Mouse (Mus musculus) limb, embryonic 15.5 days (tissue): ENCODE results near the gene Styx. TPM values are rescaled to one million over a fixed set of nuclear protein-coding genes. Genes with fewer than 3 reads are reported as not detected.

ENCODE experiments used
- ATAC-seq: fragments of 200-750 bp; cut with Nextera tagmentation; 2 replicates; pipeline ENCODE4 v1.8.0; 2017; ENCODE audit warnings: low read depth, moderate TSS enrichment; ENCODE audit not compliant: insufficient number of reproducible peaks, low FRiP score, low TSS enrichment
- H3K27ac ChIP-seq: fragments of 300-500 bp; sonication (generic); 2 replicates; pipeline ENCODE4 v1.5.1; 2015; ENCODE audit warnings: moderate library complexity, mild to moderate bottlenecking, inconsistent platforms
- H3K27me3 ChIP-seq: fragments of 300-500 bp; sonication (generic); 2 replicates; pipeline ENCODE4 v1.6.1; 2015; ENCODE audit warnings: inconsistent platforms
- H3K36me3 ChIP-seq: fragments of 300-500 bp; sonication (generic); 2 replicates; pipeline ENCODE4 v1.6.1; 2015; ENCODE audit warnings: inconsistent platforms
- H3K4me1 ChIP-seq: fragments of 300-500 bp; sonication (generic); 2 replicates; pipeline ENCODE4 v1.6.1; 2015; ENCODE audit warnings: inconsistent platforms
- H3K4me2 ChIP-seq: fragments of 300-500 bp; sonication (generic); 2 replicates; pipeline ENCODE4 v1.6.1; 2015; ENCODE audit warnings: mild to moderate bottlenecking, inconsistent platforms
- H3K4me3 ChIP-seq: fragments of 300-500 bp; sonication (generic); 2 replicates; pipeline ENCODE4 v1.5.1; 2015; ENCODE audit warnings: mild to moderate bottlenecking, inconsistent platforms
- H3K9ac ChIP-seq: fragments of 300-500 bp; sonication (generic); 2 replicates; pipeline ENCODE4 v1.6.1; 2015; ENCODE audit warnings: inconsistent platforms
- H3K9me3 ChIP-seq: fragments of 300-500 bp; sonication (generic); 2 replicates; pipeline ENCODE4 v1.6.1; 2016; ENCODE audit warnings: inconsistent platforms
- WGBS: fragments of 180-500 bp; shearing (Covaris S2); methylation state at CpG from one replicate; pipeline ENCODE4 v1.1.7; 2015; 5-methylcytosine and 5-hydroxymethylcytosine counted together
- polyA plus RNA-seq: library from polyadenylated mRNA; unstranded; fragments of >200 nt; fragmentation: Nextera tagmentation; extraction: Ambion mirVana; gene quantifications from 2 replicates; pipeline ENCODE4 v1.2.1, GENCODE M21; 2015

Styx gene
- polyA plus RNA-seq, 1 experiment from 2014 or later = 67.0 TPM

- Histone ChIP-seq H3K9me3 (no peaks in the 10 kb centered on the region), H3K4me3 (no peak overlapping the region), H3K27me3 (no peaks in the 10 kb centered on the region), H3K4me2 (no peak overlapping the region), H3K4me1 (no peaks in the 10 kb centered on the region), H3K27ac (no peak overlapping the region), H3K9ac (no peak overlapping the region), H3K36me3 (no peaks in the 10 kb centered on the region)
- ATAC-seq = no peak
- 77% methylated on average over 4 of the region's 4 CpGs for WGBS
These were observed 68.4 kb downstream of the Styx start for GRCm38 (mm10) chr14:45419323-45419722.

DNA sequence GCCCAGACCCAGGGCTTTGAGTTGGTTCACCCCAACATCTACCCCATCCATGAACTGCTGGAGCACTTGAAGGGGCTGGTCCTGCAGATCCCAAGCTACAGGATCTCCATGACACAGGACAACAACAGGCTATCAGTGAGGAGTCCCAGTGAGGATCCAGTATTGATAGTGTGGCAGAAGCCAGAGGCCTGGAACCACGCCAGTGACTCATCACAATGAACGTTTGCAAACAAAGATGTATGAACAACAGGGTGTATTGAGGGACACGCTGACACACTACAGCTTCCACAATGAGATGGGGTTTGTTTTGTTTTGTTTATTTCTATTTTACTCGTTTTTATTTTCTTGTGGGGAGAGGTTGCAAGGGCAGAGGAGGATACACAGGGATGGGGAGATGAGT, 71.5 kb downstream of the Styx start:
- H3K9ac ChIP-seq = no peak overlapping the region
- H3K4me3 ChIP-seq = no peak overlapping the region
- 0 out of 2 replicates have a peak, but pooled peaks cover 3% of the 10 kb centered on the region for H3K9me3 ChIP-seq
- no peak overlapping the region for H3K27ac ChIP-seq
- WGBS = 64% methylated on average over 4 of the region's 4 CpGs
- H3K27me3 ChIP-seq = no peaks in the 10 kb centered on the region
- ATAC-seq = no peak
- H3K4me1 ChIP-seq = no peaks in the 10 kb centered on the region
- H3K4me2 ChIP-seq = no peak overlapping the region
- no peaks in the 10 kb centered on the region for H3K36me3 ChIP-seq

GRCm38 (mm10) chr14:45423220-45423619, 72.3 kb downstream of the Styx start:
- Histone ChIP-seq H3K27me3 (no peaks in the 10 kb centered on the region), H3K27ac (no peak overlapping the region), H3K4me2 (no peak overlapping the region), H3K9ac (no peak overlapping the region), H3K36me3 (no peaks in the 10 kb centered on the region), H3K4me3 (no peak overlapping the region), H3K4me1 (no peaks in the 10 kb centered on the region), H3K9me3 (0 out of 2 replicates have a peak, but pooled peaks cover 3% of the 10 kb centered on the region)
- no peak for ATAC-seq
- WGBS = 5% methylated on average over 5 of the region's 5 CpGs

- Histone ChIP-seq H3K4me3 (no peak overlapping the region), H3K9ac (no peak overlapping the region), H3K36me3 (no peaks in the 10 kb centered on the region), H3K4me2 (no peak overlapping the region), H3K4me1 (no peaks in the 10 kb centered on the region), H3K27me3 (no peaks in the 10 kb centered on the region), H3K27ac (no peak overlapping the region), H3K9me3 (0 out of 2 replicates have a peak, but pooled peaks cover 3% of the 10 kb centered on the region)
- 69% methylated on average over 13 of the region's 13 CpGs for WGBS
- no peak for ATAC-seq
These were observed 79.4 kb downstream of the Styx start for GRCm38 (mm10) chr14:45430066-45430842.

DNA sequence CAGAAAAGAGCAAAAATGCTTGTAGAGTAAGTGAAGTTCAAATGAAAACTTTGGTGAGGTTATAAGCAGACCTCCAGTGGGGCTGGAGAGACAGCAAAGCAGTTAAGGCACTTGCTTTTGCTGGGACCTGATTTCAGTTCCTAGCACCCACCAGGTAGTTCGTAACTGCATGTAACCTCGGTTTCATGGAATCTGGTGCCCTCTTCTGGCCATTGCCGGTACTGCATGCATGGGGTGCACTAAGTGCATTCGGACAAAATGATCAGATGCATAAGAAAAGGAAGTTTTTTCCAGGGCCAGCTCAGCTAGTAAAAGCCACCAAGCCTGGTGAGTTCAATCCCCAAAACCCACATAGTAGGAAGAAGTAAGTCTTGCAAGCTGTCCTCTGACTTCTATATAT, 81.1 kb downstream of the Styx start:
- 75% methylated on average over 4 of the region's 4 CpGs for WGBS
- no peak overlapping the region for H3K4me2 ChIP-seq
- H3K36me3 ChIP-seq = no peaks in the 10 kb centered on the region
- no peak for ATAC-seq
- H3K27ac ChIP-seq = no peak overlapping the region
- H3K4me1 ChIP-seq = no peaks in the 10 kb centered on the region
- no peaks in the 10 kb centered on the region for H3K27me3 ChIP-seq
- H3K9ac ChIP-seq = no peak overlapping the region
- H3K4me3 ChIP-seq = no peak overlapping the region
- no peaks in the 10 kb centered on the region for H3K9me3 ChIP-seq

DNA sequence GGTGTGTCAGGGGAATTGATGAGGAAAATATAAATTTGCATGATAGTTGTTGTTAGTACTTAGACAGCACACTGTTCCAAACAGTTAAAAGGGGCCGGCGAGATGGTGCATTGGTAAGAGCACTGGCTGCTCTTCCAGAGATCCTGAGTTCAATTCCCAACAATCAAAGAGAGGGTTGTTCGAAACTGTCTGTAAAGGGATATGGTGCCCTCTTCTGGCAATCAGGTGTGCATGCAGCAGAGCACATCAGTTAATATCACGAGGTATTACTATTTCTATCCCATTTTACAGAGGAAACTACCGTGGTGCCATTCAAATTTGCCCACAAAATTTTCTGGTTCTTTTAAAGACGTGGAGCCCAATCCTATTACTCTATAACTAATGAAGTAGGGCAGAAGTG, 83.3 kb downstream of the Styx start:
- 71% methylated on average over 6 of the region's 6 CpGs for WGBS
- H3K4me1 ChIP-seq = peaks cover 9% of the 10 kb centered on the region
- no peak overlapping the region for H3K4me2 ChIP-seq
- no peaks in the 10 kb centered on the region for H3K36me3 ChIP-seq
- no peaks in the 10 kb centered on the region for H3K9me3 ChIP-seq
- no peak overlapping the region for H3K9ac ChIP-seq
- ATAC-seq = no peak
- no peak overlapping the region for H3K4me3 ChIP-seq
- no peak overlapping the region for H3K27ac ChIP-seq
- H3K27me3 ChIP-seq = no peaks in the 10 kb centered on the region

- peaks cover 21% of the 10 kb centered on the region for H3K4me1 ChIP-seq
- H3K36me3 ChIP-seq = no peaks in the 10 kb centered on the region
- ATAC-seq = no peak
- no peak overlapping the region for H3K9ac ChIP-seq
- WGBS = 24% methylated on average over 19 of the region's 19 CpGs
- H3K9me3 ChIP-seq = no peaks in the 10 kb centered on the region
- H3K4me3 ChIP-seq = no peak overlapping the region
- H3K4me2 ChIP-seq = peak overlapping the region; percentile 6; the same call in 1 of the 2 replicates
- no peaks in the 10 kb centered on the region for H3K27me3 ChIP-seq
- peak overlapping the region; percentile 38; the same call in 1 of the 2 replicates for H3K27ac ChIP-seq
These were observed 87.5 kb downstream of the Styx start for GRCm38 (mm10) chr14:45438250-45438930.

- 50% methylated on average over 2 of the region's 2 CpGs for WGBS
- Histone ChIP-seq H3K9me3 (no peaks in the 10 kb centered on the region), H3K36me3 (no peaks in the 10 kb centered on the region), H3K4me1 (peaks cover 21% of the 10 kb centered on the region), H3K4me2 (no peak overlapping the region), H3K27ac (no peak overlapping the region), H3K4me3 (no peak overlapping the region), H3K27me3 (no peaks in the 10 kb centered on the region), H3K9ac (no peak overlapping the region)
- ATAC-seq = no peak
These were observed 88.0 kb downstream of the Styx start for GRCm38 (mm10) chr14:45438931-45439275.

DNA sequence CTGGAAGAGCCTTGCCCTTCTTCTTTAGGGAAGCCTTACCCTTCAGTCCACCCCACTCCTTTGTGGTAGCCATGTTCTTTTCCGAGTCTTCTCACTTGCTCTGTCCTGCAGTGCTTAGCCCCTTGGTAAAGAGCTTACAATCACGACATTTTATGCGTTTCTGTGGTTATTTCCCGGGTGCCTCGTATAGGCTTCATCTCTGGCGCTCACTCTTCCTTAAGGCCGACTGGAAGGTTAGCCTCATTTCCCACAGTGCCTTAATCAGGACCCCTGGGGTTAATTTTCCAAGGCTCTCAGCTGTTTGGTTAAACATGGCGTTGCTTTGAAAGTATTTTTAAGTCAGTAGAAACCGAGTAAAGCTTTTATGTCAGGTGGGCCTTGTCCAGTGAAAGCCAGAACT, 88.5 kb downstream of the Styx start:
- ATAC-seq = no peak
- no peaks in the 10 kb centered on the region for H3K9me3 ChIP-seq
- peaks cover 21% of the 10 kb centered on the region for H3K4me1 ChIP-seq
- 46% methylated on average over 9 of the region's 9 CpGs for WGBS
- H3K27ac ChIP-seq = no peak overlapping the region
- H3K27me3 ChIP-seq = no peaks in the 10 kb centered on the region
- no peak overlapping the region for H3K9ac ChIP-seq
- no peak overlapping the region for H3K4me2 ChIP-seq
- no peaks in the 10 kb centered on the region for H3K36me3 ChIP-seq
- no peak overlapping the region for H3K4me3 ChIP-seq

DNA sequence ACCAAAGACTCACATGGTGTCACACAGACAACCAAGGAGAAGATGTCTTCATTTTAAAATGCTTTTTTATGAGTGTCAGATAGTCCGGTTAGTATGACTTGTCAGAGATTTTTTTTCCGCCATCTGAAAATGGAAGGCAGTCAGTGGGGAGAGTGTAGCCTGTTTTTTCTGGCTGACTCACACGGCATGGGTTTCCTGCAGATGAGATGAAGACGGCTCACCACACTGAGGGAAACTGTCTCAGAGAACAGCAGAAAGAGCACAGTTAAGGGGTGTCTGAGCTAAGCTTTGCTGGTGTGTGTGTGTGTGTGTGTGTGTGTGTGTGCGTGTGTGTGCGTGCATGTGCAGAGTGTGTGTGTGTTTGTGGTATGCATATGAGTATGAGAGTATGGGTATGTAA, 90.4 kb downstream of the Styx start:
- peaks cover 29% of the 10 kb centered on the region for H3K4me1 ChIP-seq
- WGBS = 55% methylated on average over 6 of the region's 6 CpGs
- H3K27ac ChIP-seq = no peak overlapping the region
- H3K36me3 ChIP-seq = no peaks in the 10 kb centered on the region
- H3K9me3 ChIP-seq = no peaks in the 10 kb centered on the region
- H3K4me2 ChIP-seq = no peak overlapping the region
- no peak overlapping the region for H3K9ac ChIP-seq
- H3K4me3 ChIP-seq = no peak overlapping the region
- ATAC-seq = no peak
- H3K27me3 ChIP-seq = no peaks in the 10 kb centered on the region

GRCm38 (mm10) chr14:45442781-45443560, 92.1 kb downstream of the Styx start:
- Histone ChIP-seq H3K4me2 (no peak overlapping the region), H3K36me3 (no peaks in the 10 kb centered on the region), H3K9ac (no peak overlapping the region), H3K9me3 (no peaks in the 10 kb centered on the region), H3K27me3 (no peaks in the 10 kb centered on the region), H3K4me3 (no peak overlapping the region), H3K27ac (no peak overlapping the region), H3K4me1 (peaks cover 26% of the 10 kb centered on the region)
- no peak for ATAC-seq
- 25% methylated on average over 12 of the region's 12 CpGs for WGBS

DNA sequence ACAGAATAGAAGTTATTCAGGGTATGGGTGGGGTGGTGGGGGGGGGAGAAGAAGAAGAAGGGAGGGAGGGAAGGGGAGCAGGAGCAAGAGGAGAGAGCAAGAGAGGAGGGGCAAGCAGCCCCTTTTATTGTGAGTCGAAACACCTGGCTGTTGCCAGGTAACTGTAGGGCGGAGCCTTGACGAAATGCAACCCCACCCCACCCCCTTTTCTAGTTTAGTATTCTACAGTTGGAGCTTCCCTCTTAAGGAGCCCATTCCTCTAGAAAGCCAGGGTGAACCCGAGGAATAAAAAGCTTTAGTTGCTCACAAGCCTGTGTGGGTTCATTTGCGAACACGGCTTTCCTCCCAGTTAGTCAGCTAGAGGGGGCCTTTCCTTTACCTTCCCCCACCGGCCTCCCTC, 94.0 kb downstream of the Styx start:
- H3K9ac ChIP-seq = no peak overlapping the region
- 41% methylated on average over 7 of the region's 7 CpGs for WGBS
- H3K4me1 ChIP-seq = peaks cover 20% of the 10 kb centered on the region; the same call in 1 of the 2 replicates
- ATAC-seq = no peak
- 0 out of 2 replicates have a peak overlapping the region, but pooled peaks have one; percentile 5 for H3K4me2 ChIP-seq
- H3K4me3 ChIP-seq = no peak overlapping the region
- no peaks in the 10 kb centered on the region for H3K36me3 ChIP-seq
- H3K27ac ChIP-seq = no peak overlapping the region
- H3K27me3 ChIP-seq = no peaks in the 10 kb centered on the region
- no peaks in the 10 kb centered on the region for H3K9me3 ChIP-seq
